Mouse (Mus musculus) gonadal fat pad, adult 2 months (tissue): ENCODE results near the gene Kpna1. TPM values are rescaled to one million over a fixed set of nuclear protein-coding genes. Genes with fewer than 3 reads are reported as not detected.
"Not testable (repeated sequence)": the region's sequence is repeated elsewhere in the genome, so short reads cannot be mapped to it uniquely, and the experiment has no call there.

ENCODE experiments used
- DNase-seq: peaks from one replicate; pipeline ENCODE4 v3.0.0-alpha.2; 2012; ENCODE audit warnings: low read depth
- polyA plus RNA-seq: library from polyadenylated mRNA; depleted of rRNA; stranded (reverse); fragments of >200 nt; gene quantifications from 2 replicates; pipeline ENCODE4 v1.2.3, GENCODE M21; 2012; rRNA removed

Gene Kpna1
- polyA plus RNA-seq: 8.9 and 9.4 TPM in 2 replicates

GRCm38 (mm10) chr16:35978450-35978849 is at the start of gene Kpna1:
TSS of gene Kpna1 (plus strand) at chr16:35978750.
- DNase-seq: not testable (repeated sequence)

GRCm38 (mm10) chr16:35932179-35933055 is 46.1 kb upstream of the Kpna1 start:
- DNase-seq: no peak

GRCm38 (mm10) chr16:35933181-35933580 is 45.4 kb upstream of the Kpna1 start:
- no peak for DNase-seq

GRCm38 (mm10) chr16:35938211-35939151 is 40.1 kb upstream of the Kpna1 start, which contains the start of the genes Parp9 and Dtx3l:
TSS of gene Parp9 (plus strand) at chr16:35938470.
TSS of gene Dtx3l (minus strand) at chr16:35939151.
- no peak for DNase-seq

- no peak for DNase-seq
Measured at GRCm38 (mm10) chr16:35939261-35939660, 39.3 kb upstream of the Kpna1 start.

GRCm38 (mm10) chr16:35939690-35940089 is 38.9 kb upstream of the Kpna1 start:
- DNase-seq: no peak

- DNase-seq: no peak
Measured at GRCm38 (mm10) chr16:35941382-35941781, 37.2 kb upstream of the Kpna1 start.

- no peak for DNase-seq
Measured at GRCm38 (mm10) chr16:35949264-35949663, 29.3 kb upstream of the Kpna1 start.

GRCm38 (mm10) chr16:35951216-35951615 is 27.3 kb upstream of the Kpna1 start:
- no peak for DNase-seq

- no peak for DNase-seq
Measured at GRCm38 (mm10) chr16:35952628-35953130, 25.9 kb upstream of the Kpna1 start.

GRCm38 (mm10) chr16:35965991-35966390 is 12.6 kb upstream of the Kpna1 start:
- not testable (repeated sequence) for DNase-seq

- no peak for DNase-seq
Measured at GRCm38 (mm10) chr16:35966411-35967115, 12.0 kb upstream of the Kpna1 start.

- no peak for DNase-seq
Measured at GRCm38 (mm10) chr16:35967319-35967718, 11.2 kb upstream of the Kpna1 start.

- no peak for DNase-seq
Measured at GRCm38 (mm10) chr16:35968149-35968548, 10.4 kb upstream of the Kpna1 start.

GRCm38 (mm10) chr16:35974021-35974420 is 4.5 kb upstream of the Kpna1 start:
- DNase-seq: no peak

GRCm38 (mm10) chr16:35981363-35981821 is 2.8 kb downstream of the Kpna1 start:
- DNase-seq: peak; percentile 98

GRCm38 (mm10) chr16:35982506-35982901 is 4.0 kb downstream of the Kpna1 start:
- no peak for DNase-seq

GRCm38 (mm10) chr16:35982902-35983516 is 4.5 kb downstream of the Kpna1 start:
- DNase-seq: peak; percentile 46

GRCm38 (mm10) chr16:35983517-35984101 is 5.1 kb downstream of the Kpna1 start:
- no peak for DNase-seq

- DNase-seq: no peak
Measured at GRCm38 (mm10) chr16:35984471-35984870, 5.9 kb downstream of the Kpna1 start.
